Mouse (Mus musculus): ENCODE data around the gene Socs1. TPM values are rescaled to one million over a fixed set of nuclear protein-coding genes. Genes with fewer than 3 reads are reported as not detected.
A peak's percentile ranks its signal among the peaks of the same experiment; 100 is the strongest.

Socs1 gene
- total RNA-seq, 2 experiments from 2014 or later: 0.40 to 1.5 TPM

GRCm38 (mm10) chr16:10788271-10788670 is 2.9 kb upstream of the Socs1 start, which contains the start of gene Tnp2:
Gene Tnp2 (minus strand): TSS chr16:10788660.
- no peak for DNase-seq
- intact Hi-C loops (cut with DNase I; ENCODE audit: low total_unique reads): loop anchor here (5.0 kb wide), 2 partner anchors 126 to 221 kb away; no protein-coding TSS in a partner anchor

GRCm38 (mm10) chr16:10787548-10788058 is 2.3 kb upstream of the Socs1 start:
- no peak for DNase-seq
- intact Hi-C loops (cut with DNase I; ENCODE audit: low total_unique reads): loop anchor here (5.0 kb wide), 2 partner anchors 125 to 220 kb away; no protein-coding TSS in a partner anchor

- DNase-seq: peak; percentile 28
- intact Hi-C loops (cut with DNase I; ENCODE audit: low total_unique reads): loop anchor here (5.0 kb wide), 2 partner anchors 125 to 220 kb away; no protein-coding TSS in a partner anchor
Observed at GRCm38 (mm10) chr16:10786782-10787547, 1.6 kb upstream of the Socs1 start.

- intact Hi-C loops (cut with DNase I; ENCODE audit: low total_unique reads): loop anchor here (5.0 kb wide), 2 partner anchors 124 to 219 kb away; no protein-coding TSS in a partner anchor
- peak; percentile 82 for DNase-seq
Observed at GRCm38 (mm10) chr16:10786288-10786687, 952 bp upstream of the Socs1 start.

- intact Hi-C loops (cut with DNase I; ENCODE audit: low total_unique reads): loop anchor here (5.0 kb wide), 3 partner anchors 123 to 218 kb away; no protein-coding TSS in a partner anchor
- DNase-seq: peak; percentile 94
Observed at GRCm38 (mm10) chr16:10784793-10785370, 454 bp downstream of the Socs1 start.

GRCm38 (mm10) chr16:10783883-10784792 is 1.2 kb downstream of the Socs1 start:
- peak; percentile 46 for DNase-seq
- intact Hi-C loops (cut with DNase I; ENCODE audit: low total_unique reads): loop anchor here (5.0 kb wide), 1 partner anchor 142 kb away; no protein-coding TSS in a partner anchor

GRCm38 (mm10) chr16:10783451-10783850 is 1.9 kb downstream of the Socs1 start:
- DNase-seq: no peak
- intact Hi-C loops (cut with DNase I; ENCODE audit: low total_unique reads): loop anchor here (5.0 kb wide), 1 partner anchor 141 kb away; no protein-coding TSS in a partner anchor

- no peak for DNase-seq
- intact Hi-C loops (cut with DNase I; ENCODE audit: low total_unique reads): loop anchor here (5.0 kb wide), 1 partner anchor 141 kb away; no protein-coding TSS in a partner anchor
Observed at GRCm38 (mm10) chr16:10783152-10783434, 2.2 kb downstream of the Socs1 start.

- intact Hi-C loops (cut with DNase I; ENCODE audit: low total_unique reads): loop anchor here (5.0 kb wide), 1 partner anchor 140 kb away; no protein-coding TSS in a partner anchor
- no peak for DNase-seq
Observed at GRCm38 (mm10) chr16:10782377-10783151, 2.8 kb downstream of the Socs1 start.

- intact Hi-C loops (cut with DNase I; ENCODE audit: low total_unique reads): loop anchor here (5.0 kb wide), 1 partner anchor 140 kb away; no protein-coding TSS in a partner anchor
- no peak for DNase-seq
Observed at GRCm38 (mm10) chr16:10781862-10782371, 3.4 kb downstream of the Socs1 start.

GRCm38 (mm10) chr16:10780631-10781120 is 4.7 kb downstream of the Socs1 start:
- no peak for DNase-seq
- intact Hi-C loops (cut with DNase I; ENCODE audit: low total_unique reads): loop anchor here (5.0 kb wide), 1 partner anchor 138 kb away; no protein-coding TSS in a partner anchor

GRCm38 (mm10) chr16:10777579-10778160 is 7.7 kb downstream of the Socs1 start:
- no peak for DNase-seq
- intact Hi-C loops (cut with DNase I; ENCODE audit: low total_unique reads): no loop called here

GRCm38 (mm10) chr16:10776322-10776721 is 9.0 kb downstream of the Socs1 start:
- no peak for DNase-seq
- intact Hi-C loops (cut with DNase I; ENCODE audit: low total_unique reads): no loop called here

GRCm38 (mm10) chr16:10774726-10775125 is 10.6 kb downstream of the Socs1 start:
- no peak for DNase-seq
- intact Hi-C loops (cut with DNase I; ENCODE audit: low total_unique reads): no loop called here

GRCm38 (mm10) chr16:10773543-10773942 is 11.8 kb downstream of the Socs1 start:
- no peak for DNase-seq
- intact Hi-C loops (cut with DNase I; ENCODE audit: low total_unique reads): no loop called here

- intact Hi-C loops (cut with DNase I; ENCODE audit: low total_unique reads): no loop called here
- DNase-seq: no peak
Observed at GRCm38 (mm10) chr16:10771769-10772510, 13.4 kb downstream of the Socs1 start.

All from gastrocnemius, postnatal 14 days (tissue).